Mouse (Mus musculus) ES-E14 (cell line): ENCODE measurements around the gene Glrx. TPM values are rescaled to one million over a fixed set of nuclear protein-coding genes. Genes with fewer than 3 reads are reported as not detected.

ENCODE experiments used
- DNase-seq: peaks from one replicate; pipeline ENCODE4 v3.0.0-alpha.2; 2013; ENCODE audit warnings: low read depth, low spot score
- H3K27ac ChIP-seq: 2 replicates; pipeline ENCODE4 v1.5.1; 2012; ENCODE audit warnings: low read depth, mild to moderate bottlenecking, low read length, moderate library complexity, mixed read lengths; ENCODE audit not compliant: poor library complexity, insufficient read depth, severe bottlenecking
- H3K36me3 ChIP-seq: 2 replicates; pipeline ENCODE4 v1.6.1; 2012; ENCODE audit warnings: mild to moderate bottlenecking, low read length, moderate library complexity, mixed read lengths; ENCODE audit not compliant: control insufficient read depth, poor library complexity, insufficient read depth, severe bottlenecking
- H3K4me1 ChIP-seq, 2 experiments: fragments of 150-350 bp in 1 of 2; sonication (generic) in 1 of 2; 2 replicates each; pipeline ENCODE4 v1.6.1; 2012; ENCODE audit warnings: low read length in 2 of 2, mild to moderate bottlenecking in 1 of 2, mixed read lengths in 1 of 2; ENCODE audit not compliant: control insufficient read depth in 2 of 2, insufficient read depth in 2 of 2, poor library complexity in 1 of 2
- H3K4me3 ChIP-seq, 2 experiments: fragments of 150-350 bp in 1 of 2; sonication (generic) in 1 of 2; 2 replicates each; pipeline ENCODE4 v1.5.1; 2012; ENCODE audit warnings: low read length in 2 of 2, low read depth in 1 of 2, mild to moderate bottlenecking in 1 of 2, mixed read lengths in 1 of 2; ENCODE audit not compliant: insufficient read depth in 1 of 2, poor library complexity in 1 of 2, severe bottlenecking in 1 of 2
- H3K9ac ChIP-seq: 2 replicates; pipeline ENCODE4 v1.6.1; 2012; ENCODE audit warnings: low read depth, mild to moderate bottlenecking, low read length, mixed read lengths; ENCODE audit not compliant: poor library complexity, insufficient read depth, severe bottlenecking
- H3K9me3 ChIP-seq: fragments of 150-350 bp; sonication (generic); 2 replicates; pipeline ENCODE4 v1.6.1; 2012; ENCODE audit warnings: low read depth, mild to moderate bottlenecking, low read length; ENCODE audit not compliant: control insufficient read depth, insufficient read depth
- CHD2 ChIP-seq: IDR thresholded peaks from 2 replicates; pipeline ENCODE4 v1.6.1; 2014; ENCODE audit warnings: mild to moderate bottlenecking, low read depth, low read length, inconsistent platforms
- HCFC1 ChIP-seq: IDR thresholded peaks from 2 replicates; pipeline ENCODE4 v1.6.1; 2012; ENCODE audit warnings: low read length, inconsistent platforms, borderline replicate concordance; ENCODE audit not compliant: insufficient read depth
- MAFK ChIP-seq: IDR thresholded peaks from 2 replicates; pipeline ENCODE4 v1.6.1; 2014; ENCODE audit warnings: mild to moderate bottlenecking, low read depth, low read length, inconsistent platforms; ENCODE audit not compliant: insufficient read depth
- ZC3H11A ChIP-seq: IDR thresholded peaks from 2 replicates; pipeline ENCODE4 v1.6.1; 2012; ENCODE audit warnings: low read depth, mild to moderate bottlenecking, inconsistent platforms, low read length, borderline replicate concordance
- ZNF384 ChIP-seq: IDR thresholded peaks from 2 replicates; pipeline ENCODE4 v1.6.1; 2012; ENCODE audit warnings: low read depth, low read length, inconsistent platforms
- in situ Hi-C, 2 experiments: fragments of 600-800 bp; cut with MboI; formaldehyde crosslinking; loops; one replicate each; pipeline ENCODE4 v1.15.1; 2025; ENCODE audit warnings: low sequenced_read_pairs in 2 of 2, inconsistent platforms in 1 of 2; ENCODE audit not compliant: unreplicated experiment in 2 of 2
- total RNA-seq: library from RNA; depleted of rRNA; stranded (reverse); fragments of 300-350 nt; gene quantifications from 2 replicates; pipeline ENCODE4 v1.2.3, GENCODE M21; 2012

Gene Glrx
- total RNA-seq, 1 experiment, result 11.9 TPM

GRCm38 (mm10) chr13:75841950-75842349 is 2.3 kb downstream of the Glrx start:
- Histone ChIP-seq H3K4me3 (no peak overlapping the region), H3K27ac (no peak overlapping the region), H3K9ac (no peak overlapping the region), H3K36me3 (no peaks in the 10 kb centered on the region), H3K4me1 (peaks cover 9 to 27% of the 10 kb centered on the region in 2 experiments), H3K9me3 (no peaks in the 10 kb centered on the region)
- in situ Hi-C loops, result no loop called here
- DNase-seq, result no peak
- TF ChIP-seq MAFK (no peak), HCFC1 (no peak), CHD2 (no peak), ZC3H11A (no peak), ZNF384 (no peak)

GRCm38 (mm10) chr13:75843331-75843730 is 3.7 kb downstream of the Glrx start:
- in situ Hi-C loops, result no loop called here

DNA sequence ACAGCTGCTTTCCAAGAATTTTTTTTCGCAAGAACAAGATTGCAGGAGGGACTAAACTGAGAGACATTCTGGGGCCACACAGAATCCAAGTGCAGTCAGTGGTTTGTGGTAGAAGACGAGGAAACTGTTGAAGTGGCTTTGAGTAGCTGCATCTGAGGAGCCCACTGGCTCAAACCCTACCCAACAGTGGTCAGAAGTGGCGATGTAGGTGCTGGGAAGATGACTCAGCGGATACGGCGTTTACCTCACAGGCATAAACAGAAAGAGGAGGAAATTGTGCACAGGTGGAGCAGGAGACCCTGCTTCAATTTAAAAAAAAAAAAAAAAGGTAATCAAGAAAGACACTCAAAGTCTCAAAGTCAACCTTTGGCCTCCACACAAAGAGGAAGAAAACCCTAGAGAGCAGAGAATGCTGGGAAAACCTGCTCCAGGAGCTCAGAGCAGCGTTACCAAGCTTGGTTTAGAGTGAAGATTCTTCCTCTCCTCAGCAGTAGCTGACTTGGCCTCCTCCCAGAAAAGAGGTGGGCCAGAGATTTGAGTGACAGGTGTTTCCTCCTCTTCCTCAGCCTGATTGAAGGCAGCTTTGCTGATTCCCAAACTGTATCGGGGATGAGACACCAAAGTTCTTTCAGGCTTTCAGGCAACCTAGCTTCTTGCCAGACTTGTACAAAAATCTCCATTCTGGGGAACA is 4.5 kb downstream of the Glrx start:
- Histone ChIP-seq H3K9me3 (no peaks in the 10 kb centered on the region), H3K4me1 (peaks cover 9 to 22% of the 10 kb centered on the region in 2 experiments), H3K9ac (peak overlapping the region; percentile 42; the same call in 1 of the 2 replicates), H3K27ac (no peak overlapping the region), H3K36me3 (no peaks in the 10 kb centered on the region), H3K4me3 (no peak overlapping the region)
- no peak for DNase-seq
- TF ChIP-seq HCFC1 (no peak), MAFK (peak; percentile 41; the same call in 1 of the 2 replicates)
- in situ Hi-C loops, result no loop called here

More at GRCm38 (mm10) chr13:75843331-75843730, 3.7 kb downstream of the Glrx start:
- H3K27ac ChIP-seq, result no peak overlapping the region
- DNase-seq, result no peak
- H3K4me3 ChIP-seq, result no peak overlapping the region
- H3K9ac ChIP-seq, result no peak overlapping the region
- H3K4me1 ChIP-seq, result peaks cover 9 to 27% of the 10 kb centered on the region in 2 experiments
- H3K9me3 ChIP-seq, result no peaks in the 10 kb centered on the region
- TF ChIP-seq MAFK (no peak), HCFC1 (no peak), ZC3H11A (no peak), CHD2 (no peak)
- H3K36me3 ChIP-seq, result no peaks in the 10 kb centered on the region

GRCm38 (mm10) chr13:75844833-75845518 is 5.3 kb downstream of the Glrx start:
- Histone ChIP-seq H3K4me1 (peaks cover 5 to 19% of the 10 kb centered on the region in 2 experiments), H3K9ac (no peak overlapping the region), H3K4me3 (no peak overlapping the region), H3K27ac (no peak overlapping the region), H3K36me3 (no peaks in the 10 kb centered on the region), H3K9me3 (no peaks in the 10 kb centered on the region)
- no peak for TF ChIP-seq ZC3H11A
- no peak for TF ChIP-seq ZNF384
- TF ChIP-seq MAFK, result no peak
- TF ChIP-seq HCFC1, result no peak
- no peak for TF ChIP-seq CHD2
- in situ Hi-C loops, result no loop called here
- DNase-seq, result no peak
